Mouse (Mus musculus): ENCODE measurements around the gene Olfr470.
A peak's percentile ranks its signal among the peaks of the same experiment; 100 is the strongest.
"Not testable (repeated sequence)": the region's sequence is repeated elsewhere in the genome, so short reads cannot be mapped to it uniquely, and the experiment has no call there.

Olfr470 gene

GRCm38 (mm10) chr7:107847390-107847789, at the start of gene Olfr470:
Olfr470 (minus strand) TSS chr7:107847490.
- DNase-seq: not testable (repeated sequence)

GRCm38 (mm10) chr7:107841719-107842118, 5.6 kb downstream of the Olfr470 start:
- DNase-seq: peak; percentile 3

GRCm38 (mm10) chr7:107825441-107825840, 21.8 kb downstream of the Olfr470 start, which contains the start of gene Olfr469:
Olfr469 (minus strand) TSS chr7:107825541.
- not testable (repeated sequence) for DNase-seq

- DNase-seq: not testable (repeated sequence)
These were observed 23.4 kb downstream of the Olfr470 start for GRCm38 (mm10) chr7:107823867-107824266.

GRCm38 (mm10) chr7:107819442-107819841, 27.8 kb downstream of the Olfr470 start:
- peak; percentile 14 for DNase-seq

GRCm38 (mm10) chr7:107811963-107812362, 35.3 kb downstream of the Olfr470 start, which contains the start of gene Olfr467:
Olfr467 (plus strand) TSS chr7:107812263.
- no peak for DNase-seq

- DNase-seq: no peak
These were observed 45.2 kb downstream of the Olfr470 start for GRCm38 (mm10) chr7:107802138-107802537.

GRCm38 (mm10) chr7:107801108-107801507, 46.2 kb downstream of the Olfr470 start, which contains the start of gene Ovch2:
Ovch2 (minus strand) TSS chr7:107801208.
- no peak for DNase-seq

- DNase-seq: no peak
These were observed 50.8 kb downstream of the Olfr470 start for GRCm38 (mm10) chr7:107796500-107796899.

Data from lung, postnatal 36 days (tissue).